Mouse (Mus musculus) small intestine, adult 2 months (tissue): ENCODE measurements around the gene Traf3.

Source experiments
- CTCF ChIP-seq: fragments of 200-500 bp; IDR thresholded peaks from 2 replicates; pipeline ENCODE4 v1.5.1; 2012; ENCODE audit warnings: low read depth, mild to moderate bottlenecking, control low read depth, inconsistent platforms, low read length, moderate library complexity, mixed read lengths; ENCODE audit not compliant: insufficient replicate concordance, insufficient read length; ENCODE audit errors: extremely low read depth
- POLR2A ChIP-seq: fragments of 200-500 bp; IDR thresholded peaks from 2 replicates; pipeline ENCODE4 v1.6.1; 2012; ENCODE audit warnings: low read depth, mild to moderate bottlenecking, control low read depth, inconsistent platforms, low read length, moderate library complexity

GRCm38 (mm10) chr12:111124601-111125260, 41.4 kb upstream of the Traf3 start:
- TF ChIP-seq CTCF (no peak), POLR2A (no peak)
